Mouse (Mus musculus) bone marrow, adult 2 months (tissue): ENCODE measurements around the gene Tbx5.

Source experiments
- CTCF ChIP-seq: fragments of 200-500 bp; IDR thresholded peaks from 2 replicates; pipeline ENCODE4 v1.5.1; 2011; ENCODE audit warnings: low read length, control low read depth; ENCODE audit not compliant: control insufficient read depth, insufficient read depth
- POLR2A ChIP-seq: fragments of 200-500 bp; IDR thresholded peaks from 2 replicates; pipeline ENCODE4 v1.6.1; 2011; ENCODE audit warnings: low read depth, mild to moderate bottlenecking, control low read depth, low read length, borderline replicate concordance; ENCODE audit not compliant: control insufficient read depth

GRCm38 (mm10) chr5:119835868-119836209 is 3.4 kb downstream of the Tbx5 start:
- TF ChIP-seq CTCF = no peak
- no peak for TF ChIP-seq POLR2A
